20 mouse cellular contexts compared by ENCODE assay signal in the genomic region with DNA sequence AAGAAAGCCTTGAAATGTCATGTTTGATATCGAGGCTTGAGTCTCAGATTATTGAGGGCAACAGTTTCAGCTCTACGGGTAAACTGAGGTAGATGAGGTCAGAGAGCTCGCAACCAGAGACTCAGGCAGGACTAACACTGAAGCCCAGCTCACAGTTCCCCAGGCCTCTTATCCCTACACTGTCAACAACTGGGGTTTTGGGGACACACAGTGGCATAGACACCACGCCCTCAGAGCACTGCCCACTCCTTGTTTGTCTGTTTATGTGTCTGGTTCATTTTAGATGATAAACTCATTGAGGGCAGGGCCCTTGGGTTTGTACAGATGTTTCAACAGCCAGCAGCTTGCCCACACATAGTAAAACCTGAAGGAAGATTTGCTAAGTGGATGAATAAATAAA. TPM values are rescaled to one million over a fixed set of nuclear protein-coding genes. Genes with fewer than 3 reads are reported as not detected.
DNase-seq lines count a peak whose midpoint lies in the region; ATAC-seq and TF ChIP-seq lines count a peak whose summit lies in the region.
"Had no signal": no experiment of that assay in that cellular context is flagged by ENCODE, and none has a peak within 500 bp of the region (broad histone marks: within the 10 kb centered on the region; RNA-seq: fewer than 3 reads in every experiment).

No protein-coding gene starts in this region.

- H3K9me3 ChIP-seq in kidney, embryonic 14.5 days (ENCODE audit: control insufficient read depth, low read length) = no peaks in the 10 kb centered on the region
- H3K9me3 ChIP-seq in MEL (replicated peaks; ENCODE audit: insufficient read depth, low read length) = no peaks in the 10 kb centered on the region
- no peaks in the 10 kb centered on the region for H3K9me3 ChIP-seq in liver, embryonic 14.5 days (ENCODE audit: control insufficient read depth, low read length)
- H3K9me3 ChIP-seq: embryonic facial prominence, embryonic 12.5 days; embryonic facial prominence, embryonic 15.5 days; heart, embryonic 12.5 days; heart, embryonic 15.5 days; hindbrain, embryonic 12.5 days; hindbrain, embryonic 15.5 days had no signal

- TF ChIP-seq EP300 in MEL (IDR thresholded peaks at IDR 0.05; ENCODE audit: low read depth in 1 of 2, low read length in 2 of 2) = no peak
- TF ChIP-seq EP300 in liver, embryonic 14.5 days (IDR thresholded peaks at IDR 0.05; ENCODE audit: low read depth) = no peak

- no peaks in the 10 kb centered on the region for H3K36me3 ChIP-seq in kidney, embryonic 14.5 days (ENCODE audit: control insufficient read depth, insufficient read depth, low read length)
- peaks cover 0 to 9% of the 10 kb centered on the region in 2 experiments; a peak in 1 of 4 replicates for H3K36me3 ChIP-seq in MEL (ENCODE audit: control insufficient read depth in 1 of 2, insufficient read depth in 2 of 2, low read length in 2 of 2)
- no peaks in the 10 kb centered on the region for H3K36me3 ChIP-seq in liver, embryonic 14.5 days (replicated peaks; ENCODE audit: control insufficient read depth, insufficient read depth, low read depth)
- H3K36me3 ChIP-seq: embryonic facial prominence, embryonic 12.5 days; embryonic facial prominence, embryonic 15.5 days; heart, embryonic 12.5 days; heart, embryonic 15.5 days; hindbrain, embryonic 12.5 days; hindbrain, embryonic 15.5 days had no signal

- H3K4me3 ChIP-seq in kidney, embryonic 14.5 days (ENCODE audit: low read length) = no peak overlapping the region
- no peak overlapping the region for H3K4me3 ChIP-seq in MEL (ENCODE audit: control insufficient read depth in 1 of 2, insufficient read depth in 1 of 2, low read depth in 2 of 2, low read length in 2 of 2)
- no peak overlapping the region for H3K4me3 ChIP-seq in liver, embryonic 14.5 days (ENCODE audit: insufficient read depth in 1 of 2, low read depth in 2 of 2, low read length in 2 of 2)
- H3K4me3 ChIP-seq: embryonic facial prominence, embryonic 12.5 days; embryonic facial prominence, embryonic 15.5 days; heart, embryonic 12.5 days; heart, embryonic 15.5 days; hindbrain, embryonic 12.5 days; hindbrain, embryonic 15.5 days had no signal

- H3K27ac ChIP-seq in kidney, embryonic 14.5 days (ENCODE audit: low read depth, low read length) = no peak overlapping the region
- no peak overlapping the region for H3K27ac ChIP-seq in MEL (ENCODE audit: control insufficient read depth, low read depth, low read length)
- H3K27ac ChIP-seq in liver, embryonic 14.5 days = no peak overlapping the region
- H3K27ac ChIP-seq: embryonic facial prominence, embryonic 12.5 days; embryonic facial prominence, embryonic 15.5 days; heart, embryonic 15.5 days; hindbrain, embryonic 12.5 days; hindbrain, embryonic 15.5 days had no signal

- WGBS in kidney, embryonic 14.5 days = 93% methylated on average over 4 of the region's 4 CpGs
- 58% methylated on average over 4 of the region's 4 CpGs for WGBS in liver, embryonic 14.5 days (ENCODE audit: insufficient replicate concordance)

- ATAC-seq in kidney, embryonic 14.5 days (ENCODE audit: low FRiP score, low TSS enrichment) = 0 out of 2 replicates have a peak, but pooled peaks have one; percentile 43
- ATAC-seq in liver, embryonic 14.5 days (ENCODE audit: insufficient read depth) = peak; percentile 52; the same call in 1 of the 2 replicates
- ATAC-seq in megakaryocyte-erythroid progenitor cell, adult 5-6 weeks (replicated peaks; ENCODE audit: low FRiP score, low TSS enrichment, poor library complexity, severe bottlenecking) = peak; percentile 46

- TF ChIP-seq CTCF in MEL (IDR thresholded peaks at IDR 0.05 in 2 of 3, conservative IDR thresholded peaks at IDR 0.05 in 1 of 3; ENCODE audit: control insufficient read depth in 1 of 3, insufficient read depth in 1 of 3, low read depth in 2 of 3, low read length in 3 of 3, poor library complexity in 1 of 3, severe bottlenecking in 1 of 3) = no peak
- no peak for TF ChIP-seq CTCF in liver, embryonic 14.5 days (IDR thresholded peaks at IDR 0.05; ENCODE audit: low read depth)

- no peaks in the 10 kb centered on the region for H3K79me2 ChIP-seq in MEL (ENCODE audit: control insufficient read depth, insufficient read depth, low read length, poor library complexity)

- TF ChIP-seq POLR2A in MEL (IDR thresholded peaks at IDR 0.05; ENCODE audit: control insufficient read depth in 1 of 2, insufficient read depth in 1 of 2, low read depth in 1 of 2, low read length in 2 of 2, poor library complexity in 1 of 2) = no peak

- no peak for TF ChIP-seq RAD21 in MEL (IDR thresholded peaks at IDR 0.05; ENCODE audit: low read depth, low read length)

- no peak overlapping the region for H3K4me2 ChIP-seq in kidney, embryonic 14.5 days (replicated peaks; ENCODE audit: low read depth, low read length)
- H3K4me2 ChIP-seq in liver, embryonic 14.5 days (ENCODE audit: low read depth) = no peak overlapping the region
- H3K4me2 ChIP-seq: embryonic facial prominence, embryonic 12.5 days; embryonic facial prominence, embryonic 15.5 days; heart, embryonic 12.5 days; heart, embryonic 15.5 days; hindbrain, embryonic 12.5 days; hindbrain, embryonic 15.5 days had no signal

- no peak for DNase-seq in kidney, postnatal 10 days
- peak; percentile 18 for DNase-seq in MEL (ENCODE audit: low read depth, low spot score)
- no peak for DNase-seq in liver, embryonic 14.5 days (ENCODE audit: low read depth in 3 of 3, low spot score in 3 of 3)
- no peak for DNase-seq in frontal cortex, postnatal 14 days (ENCODE audit: low spot score in 2 of 2)
- DNase-seq in gastrocnemius, postnatal 10 days = no peak
- DNase-seq in gastrocnemius, adult 8-10 months (ENCODE audit: low spot score in 2 of 2) = no peak
- DNase-seq: adrenal gland, adult 8-10 months; adrenal gland, postnatal 25 days; cerebellum, adult 11-12 months; gastrocnemius, postnatal 14 days; heart, postnatal 4 days had no signal

- H3K27me3 ChIP-seq in kidney, embryonic 14.5 days (ENCODE audit: control insufficient read depth, insufficient read depth, low read length) = no peaks in the 10 kb centered on the region
- peaks cover 0 to 2% of the 10 kb centered on the region in 2 experiments; a peak in 1 of 4 replicates for H3K27me3 ChIP-seq in MEL (ENCODE audit: control insufficient read depth in 1 of 2, insufficient read depth in 2 of 2, low read length in 2 of 2)
- H3K27me3 ChIP-seq in liver, embryonic 14.5 days (ENCODE audit: control insufficient read depth, insufficient read depth, low read length) = no peaks in the 10 kb centered on the region
- H3K27me3 ChIP-seq: embryonic facial prominence, embryonic 12.5 days; embryonic facial prominence, embryonic 15.5 days; heart, embryonic 12.5 days; heart, embryonic 15.5 days; hindbrain, embryonic 15.5 days had no signal

- no peaks in the 10 kb centered on the region for H3K4me1 ChIP-seq in kidney, embryonic 14.5 days (ENCODE audit: control insufficient read depth, insufficient read depth, low read length)
- peaks cover 5 to 15% of the 10 kb centered on the region in 2 experiments for H3K4me1 ChIP-seq in MEL (ENCODE audit: control insufficient read depth in 1 of 2, insufficient read depth in 2 of 2, low read length in 2 of 2)
- H3K4me1 ChIP-seq in liver, embryonic 14.5 days (replicated peaks; ENCODE audit: control insufficient read depth in 2 of 2, insufficient read depth in 2 of 2, low read length in 1 of 2) = peaks cover 0 to 5% of the 10 kb centered on the region in 2 experiments; a peak in 3 of 4 replicates
- H3K4me1 ChIP-seq: embryonic facial prominence, embryonic 12.5 days; embryonic facial prominence, embryonic 15.5 days; heart, embryonic 15.5 days; hindbrain, embryonic 12.5 days; hindbrain, embryonic 15.5 days had no signal

- no peak overlapping the region for H3K9ac ChIP-seq in kidney, embryonic 14.5 days (ENCODE audit: low read depth, low read length)
- peak overlapping the region; percentile 17; the same call in 1 of the 2 replicates for H3K9ac ChIP-seq in MEL (ENCODE audit: control insufficient read depth, low read depth, low read length, poor library complexity, severe bottlenecking)
- H3K9ac ChIP-seq in liver, embryonic 14.5 days (replicated peaks) = no peak overlapping the region
- H3K9ac ChIP-seq: embryonic facial prominence, embryonic 12.5 days; embryonic facial prominence, embryonic 15.5 days; forebrain, postnatal 0 days; heart, embryonic 12.5 days; heart, embryonic 15.5 days; hindbrain, embryonic 12.5 days; hindbrain, embryonic 15.5 days had no signal

TF ChIP-seq in MEL, 35 proteins besides CTCF, POLR2A, EP300 and RAD21 (continues in another document):
- no peak for TF ChIP-seq E2F4 (IDR thresholded peaks at IDR 0.05; ENCODE audit: borderline replicate concordance, low read depth, low read length)
- TF ChIP-seq ETS1 (IDR thresholded peaks at IDR 0.05; ENCODE audit: low read depth, low read length) = no peak
- no peak for TF ChIP-seq ZNF384 (IDR thresholded peaks at IDR 0.05; ENCODE audit: low read depth, low read length)
- TF ChIP-seq CHD2 (IDR thresholded peaks at IDR 0.05; ENCODE audit: low read length) = no peak

RNA-seq across cellular contexts. Expression of a gene that starts 25.9 kb away (rescaled TPM):
- 0.34 and 0.71 TPM in 2 replicates for polyA plus RNA-seq in kidney, embryonic 14.5 days (2014; fragmentation: Nextera tagmentation; extraction: Ambion mirVana)
- total RNA-seq in MEL (2012; rRNA removed) = 0.04 and 0.13 TPM in 2 replicates
- polyA plus RNA-seq in MEL (2012; ENCODE audit: insufficient read depth in 1 of 2, insufficient read length in 2 of 2, low read depth in 1 of 2, low replicate concordance in 2 of 2, missing spikeins in 1 of 2) = under 1 TPM in 1 of 2 experiments, not detected in 1; 0.06 TPM
- polyA plus RNA-seq in liver, embryonic 14.5 days (2012; rRNA removed) = 0.12 and 0.21 TPM in 2 replicates
- polyA plus RNA-seq in liver, embryonic 14.5 days (2014; fragmentation: Nextera tagmentation; extraction: Ambion mirVana) = 0.09 and 0.15 TPM in 2 replicates
- 0.11 and 0.22 TPM in 2 replicates for total RNA-seq in megakaryocyte-erythroid progenitor cell, adult 5-6 weeks (2014; fragmentation: Nextera tagmentation)
- 0.34 TPM in 1 of 2 replicates, not detected in the other for total RNA-seq in megakaryocyte-erythroid progenitor cell, adult 5-6 weeks (2017)
- under 1 TPM; 0.23 to 0.61 TPM for total RNA-seq in gastrocnemius, postnatal 10 days (2021)
- under 1 TPM in 2 of 4 experiments, not detected in 2; 0.11 to 0.13 TPM for total RNA-seq in gastrocnemius, adult 8-10 months (2022)

RNA-seq across cellular contexts. Expression of a gene that starts 42.2 kb away (rescaled TPM):
- polyA plus RNA-seq in kidney, embryonic 14.5 days (2014; fragmentation: Nextera tagmentation; extraction: Ambion mirVana) = 11.1 and 18.6 TPM in 2 replicates
- total RNA-seq in MEL (2012; rRNA removed) = 2.8 and 3.3 TPM in 2 replicates
- 1 to 10 TPM in 1 of 2 experiments, not detected in 1; 6.1 TPM for polyA plus RNA-seq in MEL (2012; ENCODE audit: insufficient read depth in 1 of 2, insufficient read length in 2 of 2, low read depth in 1 of 2, low replicate concordance in 2 of 2, missing spikeins in 1 of 2)
- polyA plus RNA-seq in liver, embryonic 14.5 days (2012; rRNA removed) = 2.7 and 2.8 TPM in 2 replicates
- 3.4 and 4.4 TPM in 2 replicates for polyA plus RNA-seq in liver, embryonic 14.5 days (2014; fragmentation: Nextera tagmentation; extraction: Ambion mirVana)
- total RNA-seq in megakaryocyte-erythroid progenitor cell, adult 5-6 weeks (2014; fragmentation: Nextera tagmentation) = 10.4 and 12.3 TPM in 2 replicates
- 8.2 and 17.3 TPM in 2 replicates for total RNA-seq in megakaryocyte-erythroid progenitor cell, adult 5-6 weeks (2017)
- total RNA-seq in gastrocnemius, postnatal 10 days (2021) = 10 to 100 TPM in 1 of 2 experiments, 1 to 10 TPM in 1; 8.9 to 11.2 TPM
- 1 to 10 TPM; 1.8 to 3.1 (median 2.5) TPM for total RNA-seq in gastrocnemius, adult 8-10 months (2022)
